Mouse (Mus musculus): ENCODE measurements around the gene Sf3b6.

Sf3b6 gene

DNA sequence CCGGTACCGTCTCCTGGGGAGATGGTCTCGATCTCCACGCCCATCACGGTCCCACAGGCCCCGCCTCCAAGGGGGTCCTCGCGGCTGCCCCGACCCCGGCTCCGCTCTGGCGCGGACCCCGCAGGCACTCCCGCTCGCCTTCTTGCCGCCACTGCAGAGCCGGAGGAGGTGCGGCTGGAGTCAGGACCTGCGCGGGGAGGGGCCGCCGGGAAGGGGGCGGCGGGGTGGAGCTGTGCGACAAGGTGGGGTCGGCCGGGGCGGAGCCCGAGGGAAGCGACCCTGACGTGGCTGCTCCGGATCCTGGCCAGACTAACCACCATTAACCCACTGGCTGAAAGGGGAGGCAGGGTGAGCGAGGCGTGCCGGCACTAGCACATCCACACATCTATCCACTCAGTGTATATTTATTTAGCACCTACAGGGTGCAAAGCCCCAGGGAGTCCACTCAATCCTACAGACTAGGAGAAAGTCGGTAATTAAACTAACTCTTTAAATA lies 24.1 kb downstream of the Sf3b6 start, which contains the start of gene Fkbp1b:
Fkbp1b (minus strand) TSS at position 200 of the 496 bp plus-strand sequence.
- peak; percentile 86 for DNase-seq (ENCODE audit: low spot score)

DNA sequence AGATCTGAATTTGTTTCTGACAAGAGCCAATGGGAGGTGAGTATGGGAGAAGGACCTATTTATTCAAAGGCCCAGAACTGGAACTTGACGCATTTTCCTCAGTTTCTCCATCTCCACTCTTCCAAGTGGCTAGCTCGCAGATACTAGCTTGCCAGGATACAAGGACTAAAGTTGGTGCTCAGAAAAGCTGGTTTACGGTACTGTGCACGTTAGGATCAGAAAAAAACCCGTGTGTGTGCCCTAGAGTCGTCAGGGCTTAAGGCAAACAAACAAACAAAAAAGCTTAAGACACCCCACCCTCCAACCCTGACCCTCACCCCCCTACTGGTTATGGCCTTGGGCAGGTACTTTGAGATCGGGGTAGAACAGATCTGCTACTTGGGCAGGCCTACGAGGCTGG lies 25.1 kb downstream of the Sf3b6 start:
- DNase-seq (ENCODE audit: low spot score): no peak

DNA sequence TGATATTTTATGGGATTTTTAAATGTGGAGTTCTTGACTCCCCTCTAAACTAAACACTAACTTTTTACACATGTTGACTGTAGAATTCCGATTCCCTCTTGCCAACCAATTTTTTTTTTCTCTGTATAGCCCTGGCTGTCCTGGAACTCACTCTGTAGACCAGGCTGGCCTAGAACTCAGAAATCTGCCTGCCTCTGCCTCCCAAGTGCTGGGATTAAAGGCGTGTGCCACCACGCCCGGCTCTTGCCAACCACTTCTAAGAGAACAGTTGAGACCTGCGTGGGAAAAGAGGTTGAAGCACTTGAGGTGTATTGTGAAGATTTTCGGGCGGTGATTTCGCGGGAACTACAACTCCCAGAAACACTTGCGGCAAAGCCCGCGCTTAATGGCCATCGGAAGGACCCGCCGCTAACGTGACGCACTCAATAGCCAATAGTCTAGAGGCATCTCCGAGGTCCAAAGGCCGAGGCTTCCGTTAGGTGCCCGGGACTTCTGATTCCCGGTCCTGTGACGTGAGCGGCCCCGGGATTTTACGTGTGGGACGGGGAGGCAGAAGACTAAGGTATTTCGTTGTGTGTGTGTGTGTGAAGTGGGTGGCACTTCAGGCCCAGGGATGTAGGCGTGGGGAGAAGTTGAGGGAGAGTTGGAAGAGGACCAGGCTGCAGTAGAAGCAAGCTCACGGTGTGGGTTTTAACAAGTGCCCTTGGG lies 25.7 kb downstream of the Sf3b6 start, which contains the start of gene Wdcp:
Wdcp (plus strand) TSS at position 414 of the 708 bp plus-strand sequence.
- peak; percentile 89 for DNase-seq (ENCODE audit: low spot score)

DNA sequence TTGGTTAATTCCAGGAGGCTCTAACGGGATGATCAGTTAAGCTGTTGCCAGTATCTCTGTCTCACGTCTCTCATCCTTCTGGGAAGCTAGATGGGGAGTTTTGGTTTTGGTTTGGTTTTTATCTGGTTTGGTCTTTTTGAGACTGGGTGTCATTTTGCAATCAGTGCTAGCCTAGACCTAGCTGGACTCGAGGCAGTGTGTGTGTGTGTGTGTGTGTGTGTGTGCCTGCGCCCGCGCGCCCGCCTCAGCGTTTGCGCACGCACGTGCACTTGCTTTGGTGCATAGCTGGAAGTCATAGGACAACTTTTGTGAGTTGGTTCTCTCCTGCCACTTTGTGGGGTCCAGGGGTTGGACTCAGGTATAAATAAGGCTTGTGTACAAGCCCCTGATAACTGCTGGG lies 26.4 kb downstream of the Sf3b6 start:
- peak; percentile 61 for DNase-seq (ENCODE audit: low spot score)

DNA sequence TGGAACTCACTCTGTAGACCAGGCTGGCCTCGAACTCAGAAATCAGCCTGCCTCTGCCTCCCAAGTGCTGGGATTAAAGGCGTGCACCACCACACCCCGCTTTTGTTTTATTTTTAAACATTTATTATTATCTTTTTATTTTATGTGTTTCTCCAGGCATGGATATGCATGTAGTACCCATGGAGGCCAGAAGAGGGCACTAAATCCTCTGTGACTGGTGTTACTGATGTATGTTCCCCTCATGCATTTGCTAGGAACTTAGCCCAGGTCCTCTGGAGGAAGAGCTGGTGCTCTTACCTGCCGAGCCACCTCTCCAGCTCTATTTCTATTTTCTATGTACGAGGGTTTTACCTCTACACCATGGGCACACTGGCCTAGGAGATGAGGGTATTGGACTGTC lies 38.8 kb downstream of the Sf3b6 start:
- DNase-seq (ENCODE audit: low spot score): no peak

DNA sequence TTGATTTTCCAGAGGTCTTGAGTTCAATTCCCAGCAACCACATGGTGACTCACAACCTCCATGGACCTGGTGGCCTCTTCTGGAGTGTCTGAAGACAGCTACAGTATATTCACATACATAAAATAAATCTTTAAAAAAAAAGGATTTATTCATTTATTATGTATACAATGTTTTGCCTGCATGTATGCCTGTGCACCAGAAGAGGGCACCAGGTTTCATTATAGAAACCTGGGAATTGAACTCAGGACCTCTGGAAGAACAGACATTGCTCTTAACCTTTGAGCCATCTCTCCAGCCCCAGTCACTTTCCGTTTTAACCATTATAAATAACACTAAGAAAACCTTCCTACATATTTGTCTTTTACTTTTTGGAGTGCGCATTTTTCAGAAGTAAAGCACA lies 39.5 kb downstream of the Sf3b6 start:
- no peak for DNase-seq (ENCODE audit: low spot score)

DNA sequence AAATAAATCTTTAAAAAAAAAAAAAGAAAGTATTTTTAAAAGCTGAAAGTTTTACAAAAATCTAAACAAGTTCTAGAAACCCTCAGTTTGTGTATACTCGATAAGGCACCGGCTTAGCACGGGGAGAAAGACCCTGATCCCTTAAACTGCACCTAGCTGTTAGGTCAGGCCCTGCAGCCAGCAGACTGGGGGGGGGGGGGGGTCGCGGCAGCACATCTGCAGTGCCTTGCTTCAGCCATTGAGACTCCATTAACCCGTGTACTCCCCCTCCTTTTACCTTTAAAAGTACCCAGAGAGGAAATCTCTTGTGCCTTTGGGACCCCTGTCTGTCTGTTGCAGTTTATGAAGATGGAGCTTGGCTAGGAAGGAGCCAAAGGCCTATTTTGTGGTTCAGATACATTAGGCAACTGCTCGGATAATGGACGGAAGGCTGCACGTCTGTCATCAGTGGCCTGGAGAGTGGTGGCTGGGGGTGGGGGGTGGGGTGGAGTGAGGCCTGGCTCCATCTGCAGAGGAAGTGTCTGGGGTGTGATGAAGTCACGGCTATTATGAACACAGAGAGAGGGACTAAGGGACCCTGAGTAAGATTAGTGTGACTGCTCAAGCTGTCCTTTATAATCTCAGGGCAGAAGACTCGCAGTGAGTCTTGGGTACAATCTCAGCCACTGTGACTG lies 42.0 kb downstream of the Sf3b6 start:
- DNase-seq (ENCODE audit: low spot score): no peak

DNA sequence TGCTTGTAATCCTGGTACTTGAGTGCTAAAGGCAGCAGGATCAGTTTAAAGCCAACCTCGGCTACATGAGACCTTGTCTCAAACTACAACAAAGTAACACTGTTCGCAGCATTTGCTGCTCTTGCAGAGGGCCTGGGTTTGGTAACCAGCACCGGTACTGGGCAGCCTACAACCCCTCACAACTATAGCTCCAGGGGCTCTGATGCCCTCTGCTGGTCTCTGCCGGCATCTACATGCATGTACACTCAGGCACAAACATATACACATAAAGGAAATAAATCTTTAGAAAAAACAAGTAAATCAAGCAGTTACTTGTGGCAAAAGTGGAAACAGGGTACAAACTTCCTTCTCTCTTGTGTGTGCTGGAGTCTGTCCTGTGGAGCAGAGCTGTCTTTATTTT lies 45.3 kb downstream of the Sf3b6 start:
- DNase-seq (ENCODE audit: low spot score): no peak

DNA sequence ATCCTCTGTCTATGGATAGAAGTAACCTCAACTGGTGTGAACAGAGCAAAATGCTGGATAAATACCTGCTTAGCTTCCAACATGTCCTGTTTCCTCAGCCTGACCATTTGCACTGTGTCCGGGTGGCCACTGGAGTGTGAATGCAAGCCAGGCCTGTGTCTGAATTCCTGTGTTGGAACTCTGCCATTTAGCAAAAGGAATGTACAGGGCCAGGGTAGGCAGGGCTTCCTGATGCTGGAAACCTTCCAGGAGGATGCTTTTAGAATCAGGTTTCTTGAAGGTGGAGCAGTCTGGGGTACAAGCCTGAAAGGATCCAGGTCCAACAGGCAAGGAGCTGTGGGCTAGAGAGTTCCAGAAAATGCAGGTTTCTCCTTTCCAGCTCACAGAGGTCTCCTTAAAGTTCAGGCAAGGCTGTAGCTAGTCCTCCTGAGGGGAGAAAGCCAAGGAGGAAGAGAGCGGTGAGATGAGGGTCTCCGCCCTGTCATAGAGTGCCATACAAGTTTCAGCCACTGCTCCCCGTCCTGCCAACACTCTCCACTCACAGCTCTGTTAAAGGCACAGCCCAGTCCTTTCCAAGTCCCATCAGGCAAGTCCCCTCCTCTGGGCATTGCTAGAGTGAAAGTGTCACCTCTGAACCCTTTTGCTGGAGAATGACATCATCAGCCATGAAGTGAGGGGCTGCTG lies 46.5 kb downstream of the Sf3b6 start:
- DNase-seq (ENCODE audit: low spot score): peak; percentile 16

DNA sequence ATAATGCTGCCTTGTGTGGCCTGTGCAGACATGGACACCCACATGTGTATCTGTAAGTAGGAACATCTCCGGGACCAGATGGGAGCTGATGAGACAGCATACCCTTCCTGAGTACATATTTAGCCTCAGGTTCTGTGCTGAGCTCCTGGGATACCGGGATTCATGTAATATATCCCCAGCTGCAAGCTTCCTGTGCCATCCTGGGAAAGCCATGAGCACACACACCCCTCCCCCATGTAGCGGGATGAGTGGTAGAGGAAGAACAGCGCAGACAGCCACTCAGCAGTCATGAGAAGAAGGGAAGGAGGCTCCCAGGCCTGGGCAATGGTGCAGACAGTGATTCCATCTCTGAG lies 47.0 kb downstream of the Sf3b6 start:
- DNase-seq (ENCODE audit: low spot score): no peak

DNA sequence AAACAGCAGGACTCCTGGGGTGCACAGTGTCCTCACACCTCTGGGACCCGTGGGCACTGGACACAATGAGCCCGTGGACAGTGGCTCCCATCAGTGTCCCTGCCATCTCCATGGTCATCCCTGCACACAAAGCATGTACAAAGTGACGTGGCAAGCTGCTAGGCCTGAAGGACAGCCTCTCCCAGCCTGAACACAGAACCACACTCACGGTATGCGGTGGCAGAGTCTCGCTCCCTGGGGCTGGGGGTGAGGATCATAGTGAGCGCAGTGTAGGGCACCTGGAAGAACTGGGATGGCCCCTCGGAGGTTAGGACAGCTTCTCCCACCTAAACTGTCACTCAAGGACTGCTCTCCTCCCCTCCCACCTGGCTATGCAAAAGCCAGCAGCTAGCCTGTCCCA lies 51.6 kb downstream of the Sf3b6 start:
- DNase-seq (ENCODE audit: low spot score): no peak

DNA sequence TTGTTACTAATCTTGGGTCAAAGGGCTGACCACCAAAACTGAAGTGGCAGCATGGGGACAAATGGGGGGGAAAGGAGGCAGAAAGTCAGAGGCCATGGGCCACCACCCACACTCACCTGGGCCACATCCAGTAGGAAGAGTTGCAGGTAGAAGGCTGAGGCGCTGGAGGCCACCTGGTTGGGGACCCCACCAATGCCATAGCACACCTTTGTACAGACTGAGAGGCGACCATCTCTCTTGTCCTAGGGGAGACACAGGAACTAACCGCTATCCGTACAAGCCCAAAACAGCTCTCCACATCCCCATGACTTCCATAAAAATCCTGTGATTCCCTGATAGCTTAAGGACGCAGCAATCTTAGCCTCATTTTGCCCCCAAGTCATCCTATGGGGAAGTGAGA lies 53.9 kb downstream of the Sf3b6 start:
- no peak for DNase-seq (ENCODE audit: low spot score)

DNA sequence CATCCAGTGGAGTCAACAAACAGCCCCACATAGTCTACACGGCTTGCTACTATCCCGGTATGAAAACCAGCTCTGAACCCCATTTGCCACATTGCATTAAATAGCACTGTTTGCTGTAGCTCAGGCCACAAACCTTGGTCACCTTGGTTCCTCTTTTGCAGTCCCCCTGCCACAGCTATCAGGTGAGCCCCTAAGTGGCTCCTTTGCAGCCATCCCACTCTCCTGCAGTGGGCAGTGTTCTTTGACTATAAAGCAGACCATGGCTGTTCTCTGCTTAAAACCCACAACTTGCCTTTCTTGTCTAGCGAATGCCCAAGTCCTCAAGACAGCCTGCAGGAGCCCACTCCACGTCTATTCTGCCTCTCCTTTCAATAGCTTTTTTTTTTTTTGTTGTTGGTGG lies 54.9 kb downstream of the Sf3b6 start:
- no peak for DNase-seq (ENCODE audit: low spot score)

DNA sequence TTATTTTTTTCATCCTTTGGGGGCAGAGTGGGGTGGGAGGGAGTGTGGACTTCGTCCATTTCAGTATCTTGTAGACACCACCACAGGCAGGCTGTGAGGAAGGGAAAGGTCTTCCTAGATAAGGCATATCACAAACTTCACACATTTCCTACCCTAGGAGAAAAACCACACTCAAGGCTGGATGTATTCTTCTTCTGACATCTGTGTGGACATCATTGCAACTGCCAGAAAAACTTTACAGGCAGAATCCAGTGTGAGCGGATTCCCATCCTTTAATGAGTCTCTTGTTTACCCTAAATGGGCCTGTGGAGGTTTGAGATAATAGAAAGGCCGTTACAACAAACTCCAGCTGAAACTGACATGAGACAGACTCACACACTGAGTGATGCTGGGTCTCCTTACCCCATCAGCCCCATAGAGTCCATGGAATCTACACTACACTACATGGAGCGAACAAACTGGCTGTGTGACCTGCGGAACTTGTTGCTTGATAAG lies 55.7 kb downstream of the Sf3b6 start:
- DNase-seq (ENCODE audit: low spot score): no peak

DNA sequence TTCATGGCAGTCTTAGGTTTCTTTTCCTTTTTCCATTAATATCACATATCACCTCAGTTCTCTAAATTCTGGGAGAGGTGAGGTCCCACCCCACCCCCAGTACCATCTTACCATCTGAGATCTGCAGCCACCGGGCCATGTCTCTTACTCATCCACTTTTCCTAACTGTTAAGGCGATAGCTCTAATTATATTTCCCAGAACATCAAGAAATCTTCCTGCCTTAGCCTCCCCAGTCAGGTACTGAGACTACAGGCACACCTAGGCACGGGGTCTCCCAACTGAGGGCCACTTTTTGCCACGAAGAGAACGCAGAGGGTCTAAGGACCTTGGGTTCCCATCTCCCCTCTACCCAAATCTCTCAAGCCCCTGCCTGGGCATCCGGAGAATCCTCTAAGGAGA lies 56.2 kb downstream of the Sf3b6 start:
- DNase-seq (ENCODE audit: low spot score): no peak

DNA sequence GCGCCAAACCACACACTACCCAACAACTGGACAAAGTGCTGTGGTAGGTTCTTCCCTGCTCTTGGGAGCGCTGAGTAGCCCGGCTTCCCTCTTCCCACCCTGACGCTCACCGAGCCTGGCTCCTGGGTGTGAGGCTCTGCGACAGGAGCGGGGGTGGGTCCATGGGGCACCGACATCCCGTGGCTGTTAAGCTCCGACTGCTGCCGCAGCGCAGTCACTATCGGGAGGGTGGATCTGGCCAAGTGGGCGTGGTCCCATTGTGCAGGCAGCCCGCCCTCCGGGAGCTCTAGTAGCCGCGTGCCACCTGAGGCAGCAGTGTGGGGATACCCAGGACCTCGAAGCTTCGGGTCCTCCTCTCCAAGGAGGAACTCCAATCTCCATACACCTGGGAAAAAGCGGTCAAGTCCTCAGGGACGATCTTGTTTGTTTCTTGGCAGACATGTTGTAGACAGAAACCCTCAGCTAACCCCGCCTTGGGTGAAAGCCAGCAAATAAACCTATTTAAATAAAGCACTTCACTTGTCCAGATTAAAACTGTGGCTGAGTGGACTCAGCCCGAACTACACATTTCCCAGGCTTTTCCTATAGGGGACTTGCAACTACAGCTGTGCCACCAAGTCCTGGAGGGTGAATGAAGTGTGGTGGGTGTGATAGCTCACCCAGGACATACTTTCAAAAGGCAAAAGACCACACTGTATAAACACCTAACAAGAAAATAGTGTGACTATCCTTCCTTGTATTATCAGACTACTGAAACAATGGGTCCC lies 57.0 kb downstream of the Sf3b6 start, which contains the start of gene Mfsd2b:
Mfsd2b (minus strand) TSS at position 199 of the 767 bp plus-strand sequence.
- DNase-seq (ENCODE audit: low spot score): peak; percentile 80

DNA sequence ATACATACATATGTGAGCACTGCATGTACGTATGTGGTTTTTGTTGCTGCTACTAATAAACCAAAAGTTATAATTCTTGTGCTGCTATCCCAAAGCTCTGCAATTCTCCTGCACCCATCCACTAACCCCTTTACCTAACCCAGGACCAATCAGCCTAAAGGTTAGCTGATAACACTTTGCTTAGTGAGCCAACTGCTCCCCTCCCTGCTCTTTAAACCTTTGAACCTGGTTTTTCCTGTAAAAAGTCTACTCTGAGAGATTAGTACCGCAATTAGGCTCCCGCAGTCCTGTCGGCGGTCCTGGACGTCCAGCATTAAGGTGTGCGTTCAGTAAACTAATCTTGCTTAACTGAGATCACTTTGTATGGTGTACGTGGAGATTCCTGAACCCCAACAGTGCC lies 58.3 kb downstream of the Sf3b6 start:
- no peak for DNase-seq (ENCODE audit: low spot score)

All from yolk sac, embryonic 10.5 days (tissue).